Mouse (Mus musculus): ENCODE data around the gene Camkk2. TPM values are rescaled to one million over a fixed set of nuclear protein-coding genes. Genes with fewer than 3 reads are reported as not detected.
A peak's percentile ranks its signal among the peaks of the same experiment; 100 is the strongest.

Camkk2 gene
- polyA plus RNA-seq, 1 experiment from 2014 or later, result 29.3 TPM

DNA sequence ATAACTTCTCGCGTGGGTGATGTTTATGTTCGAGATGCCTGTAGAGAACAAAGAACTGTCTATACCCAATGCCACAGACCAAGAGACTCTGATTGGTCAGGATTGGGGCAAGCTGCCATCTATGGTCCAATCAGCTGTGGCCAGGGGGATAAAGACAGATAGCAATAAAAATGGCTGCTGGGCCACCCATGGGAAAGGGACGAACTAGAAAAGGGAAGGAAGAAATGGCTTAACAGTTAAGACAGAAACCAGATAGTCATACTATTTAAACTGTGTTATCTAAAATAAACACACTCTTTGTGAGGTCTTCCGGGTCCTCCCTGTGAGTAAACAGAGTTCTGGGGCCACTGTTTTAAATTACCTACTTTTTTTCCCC, 78.4 kb downstream of the Camkk2 start:
- Histone ChIP-seq H3K36me3 (no peaks in the 10 kb centered on the region), H3K4me3 (no peak overlapping the region), H3K27ac (no peak overlapping the region), H3K9me3 (no peaks in the 10 kb centered on the region), H3K27me3 (ENCODE audit: insufficient read depth, poor library complexity, severe bottlenecking) (no peaks in the 10 kb centered on the region), H3K4me1 (replicated peaks) (no peaks in the 10 kb centered on the region)
- 70% methylated on average over 5 of the region's 5 CpGs for WGBS
- no peak for DNase-seq (ENCODE audit: low spot score)

DNA sequence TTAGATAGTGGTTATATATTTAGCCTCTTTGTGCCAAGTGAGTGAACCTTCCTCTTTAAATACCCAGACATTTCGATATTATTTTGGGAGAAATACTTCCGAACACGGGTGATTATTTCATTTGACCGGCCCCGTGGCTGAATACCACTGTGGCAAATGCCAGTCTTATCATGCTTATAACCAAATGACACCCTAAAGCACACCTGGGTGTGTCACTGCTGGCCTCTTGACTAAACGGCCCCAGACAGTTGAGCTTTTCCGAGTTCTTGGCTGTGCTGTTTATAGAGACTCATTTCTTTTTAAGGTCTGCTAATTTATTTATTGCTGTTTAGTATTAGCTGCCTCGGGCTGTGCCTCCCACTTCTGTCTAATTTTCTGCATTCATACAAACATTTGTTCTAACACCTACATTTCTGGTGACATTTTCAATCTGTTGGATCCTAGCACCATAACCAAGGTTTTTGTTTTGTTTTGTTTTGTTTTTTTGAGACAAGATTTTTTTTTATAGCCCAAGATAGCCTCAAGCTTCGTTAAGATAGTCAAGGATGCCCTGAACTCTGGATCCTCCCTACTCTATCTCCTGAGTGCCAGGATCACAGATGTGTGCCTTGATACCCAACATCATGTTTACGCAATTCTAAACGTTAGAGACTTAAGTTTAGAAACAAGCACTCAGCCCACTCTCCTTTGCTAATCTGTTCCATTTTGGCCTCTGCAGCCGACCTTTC, 78.9 kb downstream of the Camkk2 start:
- no peak overlapping the region for H3K27ac ChIP-seq

DNA sequence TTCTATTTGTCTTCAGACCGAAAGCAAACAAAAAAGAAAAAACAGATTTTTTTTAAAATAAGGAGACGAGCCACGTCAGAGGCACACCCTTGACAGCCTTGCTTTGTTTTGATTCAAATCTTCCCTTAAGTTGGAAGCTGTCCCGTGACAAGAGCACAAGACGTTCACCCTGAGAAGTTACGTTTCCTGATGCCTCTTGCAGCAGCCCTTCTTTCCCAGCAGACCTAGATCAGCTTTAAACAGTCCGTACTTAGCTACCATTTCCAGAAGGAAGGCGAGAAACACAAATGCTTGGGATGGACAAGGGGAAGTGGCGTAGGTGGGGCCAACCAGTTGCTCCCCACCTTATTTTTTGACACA, 80.5 kb downstream of the Camkk2 start:
- Histone ChIP-seq H3K4me3 (no peak overlapping the region), H3K27ac (no peak overlapping the region), H3K4me1 (replicated peaks) (peaks cover 2% of the 10 kb centered on the region), H3K9me3 (no peaks in the 10 kb centered on the region), H3K36me3 (no peaks in the 10 kb centered on the region), H3K27me3 (ENCODE audit: insufficient read depth, poor library complexity, severe bottlenecking) (no peaks in the 10 kb centered on the region)
- no peak for DNase-seq (ENCODE audit: low spot score)
- WGBS, result 84% methylated on average over 9 of the region's 9 CpGs

More for the DNA sequence above, 78.9 kb downstream of the Camkk2 start:
- no peak for DNase-seq (ENCODE audit: low spot score)
- Histone ChIP-seq H3K27me3 (ENCODE audit: insufficient read depth, poor library complexity, severe bottlenecking) (no peaks in the 10 kb centered on the region), H3K9me3 (no peaks in the 10 kb centered on the region), H3K4me3 (no peak overlapping the region), H3K36me3 (no peaks in the 10 kb centered on the region), H3K4me1 (replicated peaks) (no peaks in the 10 kb centered on the region)
- 90% methylated on average over 12 of the region's 12 CpGs for WGBS

DNA sequence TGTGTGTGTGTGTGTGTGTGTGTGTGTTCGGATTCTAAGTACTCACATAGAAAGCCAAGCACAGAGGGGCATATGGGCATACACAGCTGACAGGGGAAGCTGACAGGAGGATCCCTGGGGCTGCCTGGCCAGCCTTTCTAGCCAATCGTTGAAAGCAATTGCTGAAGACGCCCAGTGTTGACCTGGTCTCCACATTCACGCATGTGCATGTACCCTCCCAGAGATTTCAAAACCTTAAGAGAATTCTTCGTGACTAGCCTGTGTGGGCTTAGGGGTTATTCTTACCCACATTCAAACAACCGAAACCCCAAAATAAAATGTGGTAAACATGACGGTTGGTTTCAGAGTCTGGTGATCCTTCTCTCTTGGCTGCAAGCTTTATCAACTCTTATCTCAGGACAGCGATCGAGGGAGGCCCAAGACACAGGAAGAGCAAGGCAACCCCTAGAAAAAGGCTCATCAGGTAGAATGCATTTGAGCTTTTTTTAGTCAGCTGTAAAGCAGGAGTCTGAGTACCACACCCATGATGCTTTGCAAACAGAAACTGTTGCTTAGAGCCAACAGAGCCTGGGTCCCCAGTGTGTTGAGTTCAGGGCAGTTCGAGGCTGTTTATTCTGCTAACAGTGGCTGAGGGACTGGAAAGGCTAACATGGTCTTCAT, 81.0 kb downstream of the Camkk2 start:
- Histone ChIP-seq H3K9me3 (no peaks in the 10 kb centered on the region), H3K27ac (no peak overlapping the region), H3K36me3 (no peaks in the 10 kb centered on the region), H3K4me3 (no peak overlapping the region), H3K4me1 (replicated peaks) (peaks cover 7% of the 10 kb centered on the region), H3K27me3 (ENCODE audit: insufficient read depth, poor library complexity, severe bottlenecking) (no peaks in the 10 kb centered on the region)
- DNase-seq (ENCODE audit: low spot score), result no peak
- WGBS, result 91% methylated on average over 10 of the region's 10 CpGs

DNA sequence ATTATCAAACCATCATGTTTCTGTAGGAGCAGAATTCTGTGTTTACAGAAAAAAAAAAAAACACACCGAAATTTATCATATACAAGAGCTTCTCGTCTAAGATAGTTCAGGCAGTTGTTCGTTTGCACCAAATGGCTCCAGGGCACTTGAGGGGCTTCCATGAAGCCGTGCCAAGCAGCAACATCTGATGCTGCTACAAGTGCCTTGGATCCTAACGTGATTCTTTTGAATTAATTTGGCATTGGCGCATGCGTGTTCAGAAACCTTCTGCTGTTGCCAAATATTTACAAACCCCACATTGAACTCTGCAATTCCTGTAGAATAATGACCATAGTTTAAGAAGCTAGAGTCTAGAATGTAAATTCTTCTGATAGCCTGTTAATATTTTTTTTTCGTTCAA, 83.7 kb downstream of the Camkk2 start:
- Histone ChIP-seq H3K4me3 (no peak overlapping the region), H3K9me3 (no peaks in the 10 kb centered on the region), H3K27ac (no peak overlapping the region), H3K27me3 (ENCODE audit: insufficient read depth, poor library complexity, severe bottlenecking) (no peaks in the 10 kb centered on the region), H3K4me1 (replicated peaks) (peaks cover 25% of the 10 kb centered on the region), H3K36me3 (no peaks in the 10 kb centered on the region)
- no peak for DNase-seq (ENCODE audit: low spot score)
- WGBS, result 90% methylated on average over 8 of the region's 8 CpGs

DNA sequence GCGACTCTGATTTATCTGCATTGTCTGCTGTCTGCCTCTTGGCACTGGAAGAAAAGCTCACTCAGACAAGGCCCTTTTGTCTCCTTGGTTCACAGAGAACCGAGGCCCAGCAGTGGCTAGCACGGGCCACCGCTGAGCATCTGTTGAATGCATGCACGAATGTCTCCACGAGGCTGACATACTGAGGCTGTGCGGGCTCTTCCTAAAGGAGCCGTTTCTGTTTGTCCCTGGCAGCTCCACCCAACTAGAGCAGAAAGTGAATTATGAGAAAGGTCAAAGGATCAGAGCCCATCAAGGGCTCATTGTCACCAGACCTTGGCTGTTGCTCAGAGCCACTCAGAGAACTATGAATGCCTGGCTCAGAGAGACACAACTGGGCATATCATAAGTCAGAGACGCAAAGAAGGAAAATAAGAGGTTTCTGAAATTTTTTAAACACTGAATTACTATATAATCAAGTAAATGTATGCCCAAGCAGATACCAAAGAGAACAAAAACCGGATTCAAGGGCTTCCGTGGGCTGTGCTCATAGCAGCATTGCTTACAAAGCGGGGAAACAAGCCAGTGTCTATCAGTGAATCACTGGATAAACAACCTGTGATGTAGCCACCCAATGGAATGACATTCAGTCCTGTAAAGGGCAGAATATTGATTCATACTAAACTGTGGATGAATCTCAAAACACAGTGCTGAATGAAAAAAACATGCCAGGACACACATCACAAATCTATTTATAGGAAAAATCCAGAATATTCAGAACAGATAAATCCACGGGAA, 85.6 kb downstream of the Camkk2 start:
- DNase-seq (ENCODE audit: low spot score), result peak; percentile 80
- Histone ChIP-seq H3K4me1 (replicated peaks) (peaks cover 26% of the 10 kb centered on the region), H3K27ac (peak overlapping the region; percentile 85), H3K27me3 (ENCODE audit: insufficient read depth, poor library complexity, severe bottlenecking) (no peaks in the 10 kb centered on the region), H3K36me3 (no peaks in the 10 kb centered on the region), H3K4me3 (no peak overlapping the region), H3K9me3 (no peaks in the 10 kb centered on the region)
- 31% methylated on average over 13 of the region's 13 CpGs for WGBS

DNA sequence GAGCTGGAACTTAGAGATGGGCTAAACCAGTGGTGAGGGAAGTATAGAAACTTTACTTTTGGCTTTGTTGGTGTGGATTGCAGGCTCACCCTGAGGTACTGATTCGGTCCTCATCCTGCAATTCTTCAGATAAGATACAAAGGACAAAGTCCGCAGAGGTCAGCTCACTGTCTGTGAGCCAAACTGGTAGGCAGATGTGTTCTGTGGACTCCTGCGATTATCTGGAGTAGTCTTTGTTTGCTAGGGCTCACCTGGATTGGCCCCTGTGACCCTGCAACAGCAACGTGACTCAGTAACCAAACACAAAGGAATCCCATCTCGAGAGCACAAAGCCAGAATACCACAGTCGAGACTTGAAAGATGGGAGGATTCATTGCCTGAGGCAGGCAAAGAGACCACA, 88.7 kb downstream of the Camkk2 start:
- Histone ChIP-seq H3K27me3 (ENCODE audit: insufficient read depth, poor library complexity, severe bottlenecking) (no peaks in the 10 kb centered on the region), H3K9me3 (no peaks in the 10 kb centered on the region), H3K4me1 (replicated peaks) (peaks cover 26% of the 10 kb centered on the region), H3K27ac (no peak overlapping the region), H3K4me3 (no peak overlapping the region), H3K36me3 (no peaks in the 10 kb centered on the region)
- DNase-seq (ENCODE audit: low spot score), result no peak
- 50% methylated on average over 6 of the region's 6 CpGs for WGBS

DNA sequence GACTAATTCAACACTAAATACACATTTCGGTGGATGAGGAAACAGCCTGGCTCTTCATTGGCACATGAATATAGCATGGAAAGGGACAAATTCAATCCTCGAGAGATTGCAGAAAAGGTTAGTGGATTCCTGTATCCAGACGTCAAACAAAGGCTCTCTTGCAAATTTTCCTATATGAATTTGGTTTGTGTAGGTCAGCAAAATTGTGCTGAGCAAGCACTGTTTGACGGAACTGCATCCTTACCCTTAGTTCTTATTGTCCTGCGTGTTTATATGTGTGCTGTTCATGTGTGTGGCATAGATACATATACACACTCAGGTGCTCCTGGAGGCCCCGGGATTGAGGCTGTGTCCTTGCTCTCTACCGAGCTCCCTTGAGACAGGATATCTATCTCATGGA, 90.1 kb downstream of the Camkk2 start:
- Histone ChIP-seq H3K9me3 (no peaks in the 10 kb centered on the region), H3K4me3 (no peak overlapping the region), H3K27ac (no peak overlapping the region), H3K4me1 (replicated peaks) (peaks cover 26% of the 10 kb centered on the region), H3K36me3 (no peaks in the 10 kb centered on the region), H3K27me3 (ENCODE audit: insufficient read depth, poor library complexity, severe bottlenecking) (no peaks in the 10 kb centered on the region)
- 91% methylated on average over 7 of the region's 7 CpGs for WGBS
- DNase-seq (ENCODE audit: low spot score), result no peak

DNA sequence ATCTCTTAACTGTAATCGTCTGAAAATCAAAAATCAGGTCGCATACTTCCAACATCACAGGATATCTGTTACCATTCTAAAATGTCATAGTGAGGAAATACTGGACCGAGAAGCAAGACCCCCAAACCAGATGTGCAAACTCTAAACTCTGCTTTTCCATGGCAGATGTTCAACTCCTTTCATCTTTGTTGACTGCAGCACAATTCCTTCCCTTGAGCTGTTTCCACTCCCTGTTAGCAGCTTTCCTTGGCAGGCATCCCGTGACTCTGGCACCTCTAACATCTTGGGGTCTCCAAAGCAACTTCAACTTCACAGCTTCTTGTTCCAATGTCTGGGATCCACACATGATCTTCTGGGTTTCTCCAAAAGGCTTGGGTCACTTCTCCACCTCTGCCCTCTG, 91.8 kb downstream of the Camkk2 start:
- H3K27ac ChIP-seq, result no peak overlapping the region
- no peaks in the 10 kb centered on the region for H3K36me3 ChIP-seq
- peaks cover 11% of the 10 kb centered on the region for H3K4me1 ChIP-seq (replicated peaks)
- no peaks in the 10 kb centered on the region for H3K27me3 ChIP-seq (ENCODE audit: insufficient read depth, poor library complexity, severe bottlenecking)
- 88% methylated on average over 4 of the region's 4 CpGs for WGBS
- no peak for DNase-seq (ENCODE audit: low spot score)
- no peaks in the 10 kb centered on the region for H3K9me3 ChIP-seq
- H3K4me3 ChIP-seq, result no peak overlapping the region

DNA sequence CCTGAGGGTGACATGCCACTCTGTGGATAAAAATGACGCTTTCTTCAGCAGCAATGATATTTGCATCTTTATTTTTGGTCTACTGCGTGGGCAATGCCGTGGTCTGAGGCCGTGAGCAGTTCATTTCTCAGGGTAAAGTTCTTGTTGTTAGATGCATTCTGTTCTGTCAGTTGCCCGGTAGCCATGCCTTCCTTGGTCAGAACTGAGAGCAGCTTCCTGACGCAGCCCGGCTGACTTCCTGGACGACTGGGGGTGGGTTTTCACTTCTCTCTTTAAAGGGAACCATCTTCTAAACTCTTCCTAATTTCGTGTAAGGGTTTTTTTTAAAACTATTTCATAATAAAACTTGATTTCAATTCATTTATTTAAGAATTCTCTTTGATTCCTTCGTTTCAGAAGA, 95.3 kb downstream of the Camkk2 start:
- H3K4me1 ChIP-seq (replicated peaks), result no peaks in the 10 kb centered on the region

DNA sequence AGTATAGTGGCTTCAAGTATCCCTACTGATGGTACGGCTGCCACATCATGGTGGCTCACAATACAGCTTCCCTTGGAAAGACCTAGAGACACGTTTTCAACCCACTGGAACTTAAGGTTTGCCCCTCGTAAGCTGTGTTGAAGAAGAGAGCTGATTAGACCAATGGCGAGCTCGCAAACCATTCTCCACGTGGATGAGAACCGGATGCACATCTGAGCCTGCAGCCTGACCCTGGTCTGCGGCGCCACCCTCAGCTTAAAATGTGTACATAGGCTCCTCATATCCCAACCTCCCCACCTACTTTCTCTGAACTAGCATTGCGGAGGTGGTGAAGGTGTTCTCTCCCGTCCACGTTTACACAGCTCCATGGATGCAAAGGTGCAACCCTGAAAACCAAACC, 97.9 kb downstream of the Camkk2 start:
- no peak overlapping the region for H3K4me3 ChIP-seq
- H3K4me1 ChIP-seq (replicated peaks), result no peaks in the 10 kb centered on the region
- H3K36me3 ChIP-seq, result no peaks in the 10 kb centered on the region
- H3K27ac ChIP-seq, result no peak overlapping the region
- no peaks in the 10 kb centered on the region for H3K9me3 ChIP-seq
- DNase-seq (ENCODE audit: low spot score), result no peak
- 86% methylated on average over 12 of the region's 12 CpGs for WGBS
- H3K27me3 ChIP-seq (ENCODE audit: insufficient read depth, poor library complexity, severe bottlenecking), result no peaks in the 10 kb centered on the region

More for the DNA sequence above, 95.3 kb downstream of the Camkk2 start:
- 84% methylated on average over 10 of the region's 10 CpGs for WGBS
- Histone ChIP-seq H3K27ac (no peak overlapping the region), H3K27me3 (ENCODE audit: insufficient read depth, poor library complexity, severe bottlenecking) (no peaks in the 10 kb centered on the region), H3K36me3 (no peaks in the 10 kb centered on the region), H3K4me3 (no peak overlapping the region), H3K9me3 (no peaks in the 10 kb centered on the region)
- DNase-seq (ENCODE audit: low spot score), result no peak

Measured in hindbrain, embryonic 10.5 days (tissue).